Mouse (Mus musculus) layer of hippocampus, adult 2 months (tissue): Measurements from ENCODE around the gene Naa50. TPM values are rescaled to one million over a fixed set of nuclear protein-coding genes. Genes with fewer than 3 reads are reported as not detected.

Source experiments
- DNase-seq, 2 experiments: peaks; one replicate each; pipeline ENCODE4 v3.0.0; 2022; ENCODE audit warnings: low spot score in 2 of 2
- H3K27ac ChIP-seq: fragments of 200-600 bp; 2 replicates; pipeline ENCODE4 v1.8.1; 2022
- H3K4me3 ChIP-seq: fragments of 200-600 bp; 2 replicates; pipeline ENCODE4 v1.8.1; 2022; ENCODE audit warnings: mild to moderate bottlenecking
- CTCF ChIP-seq: fragments of 200-600 bp; conservative IDR thresholded peaks from 2 replicates; pipeline ENCODE4 v1.8.1; 2022; ENCODE audit warnings: antibody characterized with exemption, mild to moderate bottlenecking, moderate library complexity
- total RNA-seq, 2 experiments: library from RNA; stranded (reverse); gene quantifications; 2 replicates each; pipeline ENCODE4 v1.2.3; 2021

Gene Naa50
- total RNA-seq, 2 experiments from 2014 or later, result 59.2 to 61.1 TPM

GRCm38 (mm10) chr16:44159325-44159724, 19.7 kb downstream of the Naa50 start:
- no peak overlapping the region for H3K4me3 ChIP-seq
- DNase-seq, result no peak
- TF ChIP-seq CTCF, result no peak
- no peak overlapping the region for H3K27ac ChIP-seq

- H3K27ac ChIP-seq, result no peak overlapping the region
- no peak for DNase-seq
- no peak overlapping the region for H3K4me3 ChIP-seq
- no peak for TF ChIP-seq CTCF
These were observed 24.2 kb downstream of the Naa50 start for GRCm38 (mm10) chr16:44163831-44164230.

GRCm38 (mm10) chr16:44165182-44165581, 25.6 kb downstream of the Naa50 start:
- Histone ChIP-seq H3K27ac (no peak overlapping the region), H3K4me3 (no peak overlapping the region)
- no peak for TF ChIP-seq CTCF
- DNase-seq, result no peak

GRCm38 (mm10) chr16:44168990-44169389, 29.4 kb downstream of the Naa50 start:
- H3K27ac ChIP-seq, result no peak overlapping the region
- H3K4me3 ChIP-seq, result no peak overlapping the region
- no peak for TF ChIP-seq CTCF
- no peak for DNase-seq

GRCm38 (mm10) chr16:44172297-44173154, 32.9 kb downstream of the Naa50 start:
- peak; percentile 98 to 100 for DNase-seq
- Histone ChIP-seq H3K4me3 (peak overlapping the region; percentile 98), H3K27ac (peak overlapping the region; percentile 99)
- TF ChIP-seq CTCF, result peak; percentile 82

GRCm38 (mm10) chr16:44173155-44173941, 33.7 kb downstream of the Naa50 start, which contains the start of gene Usf3:
Gene Usf3, plus strand, starts transcription at chr16:44173246.
- peak; percentile 33 to 44 for DNase-seq
- Histone ChIP-seq H3K4me3 (peak within 1 kb of the TSS; percentile 98), H3K27ac (peak within 1 kb of the TSS; percentile 99)
- no peak for TF ChIP-seq CTCF

GRCm38 (mm10) chr16:44173966-44174530, 34.4 kb downstream of the Naa50 start:
- no peak for TF ChIP-seq CTCF
- DNase-seq, result no peak
- H3K27ac ChIP-seq, result peak overlapping the region; percentile 99
- H3K4me3 ChIP-seq, result peak overlapping the region; percentile 98

- no peak for DNase-seq
- no peak for TF ChIP-seq CTCF
These were observed 35.4 kb downstream of the Naa50 start for GRCm38 (mm10) chr16:44175001-44175400.

GRCm38 (mm10) chr16:44176511-44176910, 36.9 kb downstream of the Naa50 start:
- H3K4me3 ChIP-seq, result no peak overlapping the region
- no peak for TF ChIP-seq CTCF
- no peak for DNase-seq
- H3K27ac ChIP-seq, result no peak overlapping the region

More at GRCm38 (mm10) chr16:44175001-44175400, 35.4 kb downstream of the Naa50 start:
- H3K4me3 ChIP-seq, result no peak overlapping the region
- no peak overlapping the region for H3K27ac ChIP-seq

GRCm38 (mm10) chr16:44178555-44178954, 38.9 kb downstream of the Naa50 start:
- H3K27ac ChIP-seq, result no peak overlapping the region
- no peak for DNase-seq
- H3K4me3 ChIP-seq, result no peak overlapping the region
- TF ChIP-seq CTCF, result no peak

- H3K27ac ChIP-seq, result no peak overlapping the region
- TF ChIP-seq CTCF, result no peak
- no peak for DNase-seq
- H3K4me3 ChIP-seq, result no peak overlapping the region
These were observed 43.0 kb downstream of the Naa50 start for GRCm38 (mm10) chr16:44182597-44182996.

- no peak for TF ChIP-seq CTCF
- no peak overlapping the region for H3K4me3 ChIP-seq
- DNase-seq, result no peak
- no peak overlapping the region for H3K27ac ChIP-seq
These were observed 45.1 kb downstream of the Naa50 start for GRCm38 (mm10) chr16:44184769-44185168.

GRCm38 (mm10) chr16:44187172-44187571, 47.5 kb downstream of the Naa50 start:
- H3K4me3 ChIP-seq, result no peak overlapping the region
- no peak for TF ChIP-seq CTCF
- no peak overlapping the region for H3K27ac ChIP-seq
- no peak for DNase-seq
